Mouse (Mus musculus) bone marrow macrophage, adult 2 months (primary cell): Measurements from ENCODE around the gene Nkx6-2.

ENCODE experiments used
- CTCF ChIP-seq: IDR thresholded peaks from 2 replicates; pipeline ENCODE4 v1.5.1; 2012; ENCODE audit warnings: low read depth, mild to moderate bottlenecking, low read length, moderate library complexity
- POLR2A ChIP-seq: IDR thresholded peaks from 2 replicates; pipeline ENCODE4 v1.6.1; 2012; ENCODE audit warnings: mild to moderate bottlenecking, low read depth, low read length, borderline replicate concordance

- no peak for TF ChIP-seq POLR2A
- no peak for TF ChIP-seq CTCF
Observed at GRCm38 (mm10) chr7:139564161-139564560, 18.4 kb downstream of the Nkx6-2 start.
